Mouse (Mus musculus): Measurements from ENCODE around the gene Tmem50a. TPM values are rescaled to one million over a fixed set of nuclear protein-coding genes. Genes with fewer than 3 reads are reported as not detected.
A peak's percentile ranks its signal among the peaks of the same experiment; 100 is the strongest.

Tmem50a gene
- polyA plus RNA-seq, 1 experiment from 2014 or later, result 152 TPM

DNA sequence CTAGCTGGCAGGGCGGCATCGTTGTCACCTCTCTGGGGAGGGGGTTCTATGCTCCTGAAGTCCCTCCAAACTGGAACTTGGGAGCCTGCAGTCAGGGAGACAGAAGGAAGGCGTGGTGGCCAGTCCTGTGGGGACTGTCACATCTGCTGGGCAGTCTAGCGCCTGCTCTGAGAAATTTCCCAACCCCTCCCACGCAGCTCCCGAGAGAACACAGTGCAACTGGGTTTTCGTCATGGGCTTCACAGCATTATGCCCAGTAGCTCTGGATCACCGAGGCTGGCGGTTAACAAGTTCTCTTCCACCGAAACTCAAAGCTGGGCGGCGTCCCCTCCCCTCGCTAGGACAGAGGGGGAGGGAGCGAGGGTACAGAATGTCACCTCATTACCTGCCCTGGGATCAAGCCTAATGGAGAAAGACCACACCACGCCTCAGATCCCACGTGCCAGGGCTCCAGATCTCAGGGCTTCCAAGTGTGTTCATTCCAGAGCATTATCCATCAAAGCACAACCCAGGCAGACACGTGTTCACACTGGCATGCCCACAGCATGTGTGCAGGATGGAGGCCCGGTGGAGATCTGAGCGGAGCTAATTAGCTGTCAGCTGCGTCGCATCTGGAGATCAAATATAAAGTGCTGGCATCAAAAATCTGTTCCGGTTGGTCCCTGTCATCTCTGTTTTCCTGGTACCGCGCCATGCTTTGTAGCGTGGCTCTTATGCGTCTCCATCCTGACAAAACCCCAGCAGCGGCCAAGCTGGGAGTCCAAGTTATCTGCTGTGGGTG, 29.1 kb upstream of the Tmem50a start:
- H3K4me1 ChIP-seq (replicated peaks; ENCODE audit: control insufficient read depth, insufficient read depth, low read length), result no peaks in the 10 kb centered on the region
- no peak overlapping the region for H3K4me3 ChIP-seq (ENCODE audit: low read depth, low read length)
- no peak for ATAC-seq (replicated peaks; ENCODE audit: low FRiP score, low TSS enrichment, low read depth)
- no peak for DNase-seq (ENCODE audit: low spot score)
- H3K4me2 ChIP-seq (ENCODE audit: low read length), result no peak overlapping the region
- WGBS, result 46% methylated on average over 27 of the region's 27 CpGs
- H3K9ac ChIP-seq (ENCODE audit: low read length), result no peak overlapping the region
- no peaks in the 10 kb centered on the region for H3K9me3 ChIP-seq (ENCODE audit: control insufficient read depth, low read length)
- H3K27ac ChIP-seq (ENCODE audit: low read depth), result no peak overlapping the region
- H3K36me3 ChIP-seq (ENCODE audit: control insufficient read depth, insufficient read depth, low read length), result no peaks in the 10 kb centered on the region
- H3K27me3 ChIP-seq (replicated peaks; ENCODE audit: control insufficient read depth, insufficient read depth, low read length), result peaks cover 11% of the 10 kb centered on the region; the same call in 1 of the 2 replicates

GRCm38 (mm10) chr4:134939900-134940299, 25.1 kb upstream of the Tmem50a start:
- Histone ChIP-seq H3K4me1 (replicated peaks; ENCODE audit: control insufficient read depth, insufficient read depth, low read length) (peaks cover 4% of the 10 kb centered on the region; the same call in 1 of the 2 replicates), H3K27me3 (replicated peaks; ENCODE audit: control insufficient read depth, insufficient read depth, low read length) (peaks cover 11% of the 10 kb centered on the region; the same call in 1 of the 2 replicates), H3K9ac (ENCODE audit: low read length) (no peak overlapping the region), H3K27ac (ENCODE audit: low read depth) (no peak overlapping the region), H3K4me2 (ENCODE audit: low read length) (peak overlapping the region; percentile 20; the same call in 1 of the 2 replicates), H3K9me3 (ENCODE audit: control insufficient read depth, low read length) (no peaks in the 10 kb centered on the region), H3K36me3 (ENCODE audit: control insufficient read depth, insufficient read depth, low read length) (peaks cover 27% of the 10 kb centered on the region), H3K4me3 (ENCODE audit: low read depth, low read length) (no peak overlapping the region)
- no peak for DNase-seq (ENCODE audit: low spot score)
- no peak for ATAC-seq (replicated peaks; ENCODE audit: low FRiP score, low TSS enrichment, low read depth)
- WGBS, result 61% methylated on average over 9 of the region's 9 CpGs

DNA sequence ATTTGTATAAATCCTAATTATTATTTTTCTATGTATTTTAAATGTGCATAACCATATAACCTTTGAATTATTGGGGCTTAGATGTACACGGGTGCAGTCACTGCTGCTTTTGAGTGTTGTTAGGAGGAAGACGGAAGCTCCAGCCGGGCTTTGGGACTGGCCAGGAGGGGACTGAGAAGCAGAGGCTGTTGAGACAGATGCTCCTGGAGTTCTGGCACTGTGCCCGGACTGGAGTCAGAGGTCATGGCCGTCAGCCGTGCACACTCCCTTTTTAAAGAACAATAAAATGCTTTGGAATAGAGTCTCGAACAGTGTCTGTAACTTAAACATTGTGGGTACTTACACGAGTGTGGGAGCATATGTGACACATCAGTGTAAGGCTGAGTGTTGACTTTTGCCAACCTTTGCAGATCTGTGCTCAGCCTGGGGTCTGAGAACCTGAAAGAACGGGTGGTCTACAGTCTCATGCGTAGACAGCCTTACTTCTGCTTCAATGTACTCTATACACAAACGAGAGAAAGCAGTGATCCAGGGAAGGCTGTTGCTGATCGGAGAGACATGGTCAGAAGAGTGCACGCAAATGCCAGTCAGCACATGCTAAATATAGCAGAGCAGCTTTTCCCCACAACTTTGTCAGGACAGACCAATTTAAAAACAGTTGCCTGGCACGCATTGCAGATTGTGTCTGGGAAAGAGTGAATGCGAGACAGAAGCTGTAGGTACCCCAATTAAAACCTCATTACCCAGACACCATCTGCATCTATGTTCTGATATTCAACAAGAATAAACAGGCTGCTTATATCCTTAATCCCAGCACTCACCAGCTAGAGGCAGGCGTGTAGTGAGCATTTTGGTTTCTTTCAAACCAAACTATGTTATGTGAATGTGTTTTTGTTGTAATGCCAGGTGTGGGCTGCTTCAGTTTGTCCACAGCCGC, 22.7 kb upstream of the Tmem50a start:
- DNase-seq (ENCODE audit: low spot score), result no peak
- no peak for ATAC-seq (replicated peaks; ENCODE audit: low FRiP score, low TSS enrichment, low read depth)
- no peak overlapping the region for H3K27ac ChIP-seq (ENCODE audit: low read depth)
- peaks cover 4% of the 10 kb centered on the region; the same call in 1 of the 2 replicates for H3K4me1 ChIP-seq (replicated peaks; ENCODE audit: control insufficient read depth, insufficient read depth, low read length)
- H3K9me3 ChIP-seq (ENCODE audit: control insufficient read depth, low read length), result no peaks in the 10 kb centered on the region
- H3K4me2 ChIP-seq (ENCODE audit: low read length), result no peak overlapping the region
- 0 out of 2 replicates have a peak, but pooled peaks cover 2% of the 10 kb centered on the region for H3K27me3 ChIP-seq (replicated peaks; ENCODE audit: control insufficient read depth, insufficient read depth, low read length)
- peaks cover 48% of the 10 kb centered on the region for H3K36me3 ChIP-seq (ENCODE audit: control insufficient read depth, insufficient read depth, low read length)
- 48% methylated on average over 17 of the region's 17 CpGs for WGBS
- no peak overlapping the region for H3K4me3 ChIP-seq (ENCODE audit: low read depth, low read length)
- H3K9ac ChIP-seq (ENCODE audit: low read length), result no peak overlapping the region

DNA sequence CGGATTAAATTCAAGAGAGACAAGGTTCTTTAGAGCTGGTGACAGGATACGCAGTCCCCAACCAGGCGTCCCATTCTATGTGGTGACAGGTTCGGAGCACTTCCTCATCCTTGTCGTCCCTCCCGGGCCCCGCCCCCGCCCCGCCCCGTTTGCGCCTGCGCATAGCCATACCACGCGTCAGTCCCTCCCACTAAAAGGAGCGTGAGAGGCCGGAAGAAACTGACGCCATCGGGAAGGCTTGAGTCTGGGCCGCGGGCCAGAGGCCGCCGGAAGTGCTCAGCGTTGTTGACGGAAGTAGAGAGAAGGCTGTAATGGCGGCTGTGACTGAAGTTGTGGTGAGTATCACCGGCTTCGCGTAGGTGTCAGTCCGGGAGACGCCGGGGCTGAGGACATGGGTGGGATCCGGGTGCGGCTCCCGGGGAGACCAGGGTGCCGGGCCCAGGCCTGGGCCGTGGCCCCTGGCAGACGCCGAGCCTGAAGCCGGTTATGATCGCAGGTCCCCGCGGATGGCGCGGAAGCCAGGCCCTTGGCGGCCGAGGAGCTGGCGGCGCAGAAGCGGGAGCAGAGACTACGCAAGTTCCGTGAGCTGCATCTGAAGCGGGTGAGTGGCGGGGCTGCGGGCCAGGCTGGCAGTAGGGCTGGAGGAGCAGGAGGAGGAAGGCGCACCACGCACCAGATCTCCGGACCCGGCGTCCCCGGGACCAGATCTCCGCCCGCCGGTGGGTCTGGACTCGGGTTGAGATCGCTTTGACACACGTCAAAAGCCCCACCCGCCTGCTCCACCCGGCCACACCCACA, 16.1 kb upstream of the Tmem50a start, which contains the start of gene Syf2:
Gene Syf2, plus strand, starts transcription at position 215 of the 798 bp plus-strand sequence.
- peaks cover 65% of the 10 kb centered on the region for H3K36me3 ChIP-seq (ENCODE audit: control insufficient read depth, insufficient read depth, low read length)
- no peaks in the 10 kb centered on the region for H3K9me3 ChIP-seq (ENCODE audit: control insufficient read depth, low read length)
- under 1% methylated on average over 64 of the region's 68 CpGs for WGBS
- H3K9ac ChIP-seq (ENCODE audit: low read length), result peak within 1 kb of the TSS; percentile 71
- ATAC-seq (replicated peaks; ENCODE audit: low FRiP score, low TSS enrichment, low read depth), result peak; percentile 95
- H3K27ac ChIP-seq (ENCODE audit: low read depth), result peak within 1 kb of the TSS; percentile 65
- H3K4me1 ChIP-seq (replicated peaks; ENCODE audit: control insufficient read depth, insufficient read depth, low read length), result peaks cover 12% of the 10 kb centered on the region
- no peaks in the 10 kb centered on the region for H3K27me3 ChIP-seq (replicated peaks; ENCODE audit: control insufficient read depth, insufficient read depth, low read length)
- peak within 1 kb of the TSS; percentile 98 for H3K4me3 ChIP-seq (ENCODE audit: low read depth, low read length)
- peak; percentile 95 for DNase-seq (ENCODE audit: low spot score)
- H3K4me2 ChIP-seq (ENCODE audit: low read length), result peak within 1 kb of the TSS; percentile 96

DNA sequence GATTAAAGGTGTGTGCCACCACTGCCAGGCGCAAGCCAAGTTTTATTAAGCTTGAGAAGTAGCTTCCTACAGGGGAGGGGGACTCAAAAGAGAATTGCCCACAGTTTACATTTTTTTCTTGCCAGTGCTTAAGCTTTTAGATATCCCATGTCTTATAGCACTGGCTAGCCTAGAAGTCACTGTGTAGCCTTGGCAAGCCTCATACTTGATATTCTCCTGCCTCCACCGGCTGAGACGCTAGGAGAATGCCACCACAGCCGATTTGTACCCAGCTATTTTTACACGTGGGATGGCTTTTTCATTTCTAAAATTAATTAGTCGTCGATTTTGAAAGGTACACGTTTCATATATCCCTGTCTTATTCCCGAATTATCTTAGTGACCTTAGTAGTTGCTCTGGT, 15.4 kb upstream of the Tmem50a start:
- DNase-seq (ENCODE audit: low spot score), result no peak
- ATAC-seq (replicated peaks; ENCODE audit: low FRiP score, low TSS enrichment, low read depth), result peak; percentile 4; the same call in 1 of the 2 replicates
- Histone ChIP-seq H3K27ac (ENCODE audit: low read depth) (no peak overlapping the region), H3K4me2 (ENCODE audit: low read length) (peak overlapping the region; percentile 96), H3K27me3 (replicated peaks; ENCODE audit: control insufficient read depth, insufficient read depth, low read length) (no peaks in the 10 kb centered on the region), H3K9ac (ENCODE audit: low read length) (0 out of 2 replicates have a peak overlapping the region, but pooled peaks have one; percentile 27), H3K4me3 (ENCODE audit: low read depth, low read length) (peak overlapping the region; percentile 98), H3K4me1 (replicated peaks; ENCODE audit: control insufficient read depth, insufficient read depth, low read length) (peaks cover 19% of the 10 kb centered on the region), H3K36me3 (ENCODE audit: control insufficient read depth, insufficient read depth, low read length) (peaks cover 65% of the 10 kb centered on the region), H3K9me3 (ENCODE audit: control insufficient read depth, low read length) (no peaks in the 10 kb centered on the region)
- WGBS, result 28% methylated on average over 9 of the region's 9 CpGs

DNA sequence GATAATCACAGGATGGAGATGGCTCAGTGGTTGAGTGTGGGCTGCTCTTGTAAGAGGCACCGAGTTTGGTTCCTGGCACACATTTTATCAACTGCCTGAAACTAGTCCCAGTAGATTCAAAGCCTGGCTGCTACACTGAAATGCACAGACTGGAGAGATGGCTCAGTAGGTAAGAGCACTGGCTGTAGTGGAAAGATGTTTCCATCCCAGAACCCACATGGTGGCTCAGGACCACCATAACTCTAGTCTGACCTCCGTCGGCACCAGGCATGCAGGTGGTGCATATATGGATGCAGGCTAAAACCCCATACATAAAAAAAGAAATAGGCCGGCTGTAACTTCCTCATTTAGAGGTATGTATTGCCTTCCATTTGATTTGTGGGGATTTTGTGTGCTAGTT, 14.7 kb upstream of the Tmem50a start:
- no peak overlapping the region for H3K4me3 ChIP-seq (ENCODE audit: low read depth, low read length)
- no peak overlapping the region for H3K27ac ChIP-seq (ENCODE audit: low read depth)
- DNase-seq (ENCODE audit: low spot score) (no peak), ATAC-seq (replicated peaks; ENCODE audit: low FRiP score, low TSS enrichment, low read depth) (no peak)
- no peak overlapping the region for H3K4me2 ChIP-seq (ENCODE audit: low read length)
- no peaks in the 10 kb centered on the region for H3K9me3 ChIP-seq (ENCODE audit: control insufficient read depth, low read length)
- no peak overlapping the region for H3K9ac ChIP-seq (ENCODE audit: low read length)
- WGBS, result 71% methylated on average over 4 of the region's 4 CpGs
- no peaks in the 10 kb centered on the region for H3K27me3 ChIP-seq (replicated peaks; ENCODE audit: control insufficient read depth, insufficient read depth, low read length)
- peaks cover 21% of the 10 kb centered on the region for H3K4me1 ChIP-seq (replicated peaks; ENCODE audit: control insufficient read depth, insufficient read depth, low read length)
- H3K36me3 ChIP-seq (ENCODE audit: control insufficient read depth, insufficient read depth, low read length), result peaks cover 63% of the 10 kb centered on the region

DNA sequence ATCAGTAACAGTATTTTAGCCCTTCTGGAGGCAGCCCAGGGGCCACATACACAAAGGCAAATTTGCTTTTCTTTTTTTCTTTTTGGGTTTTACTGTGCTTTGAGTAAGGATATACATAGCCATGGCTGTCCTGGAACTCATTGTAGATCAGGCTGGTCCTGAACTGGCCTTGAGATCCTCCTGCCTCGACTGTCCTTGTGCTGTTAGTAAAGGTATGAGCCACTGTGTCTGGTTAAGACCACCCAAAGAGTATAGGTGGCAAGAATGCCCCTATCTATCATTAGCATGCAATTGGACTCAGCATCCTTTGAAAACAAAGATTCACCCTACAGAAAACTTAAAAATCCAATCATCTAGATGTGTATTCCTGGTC, 13.6 kb upstream of the Tmem50a start:
- H3K27me3 ChIP-seq (replicated peaks; ENCODE audit: control insufficient read depth, insufficient read depth, low read length), result no peaks in the 10 kb centered on the region
- H3K4me3 ChIP-seq (ENCODE audit: low read depth, low read length), result no peak overlapping the region
- H3K36me3 ChIP-seq (ENCODE audit: control insufficient read depth, insufficient read depth, low read length), result peaks cover 55% of the 10 kb centered on the region
- H3K9me3 ChIP-seq (ENCODE audit: control insufficient read depth, low read length), result no peaks in the 10 kb centered on the region
- H3K4me1 ChIP-seq (replicated peaks; ENCODE audit: control insufficient read depth, insufficient read depth, low read length), result peaks cover 21% of the 10 kb centered on the region
- no peak for DNase-seq (ENCODE audit: low spot score)
- WGBS, result 70% methylated on average over 1 of the region's 1 CpGs
- no peak overlapping the region for H3K4me2 ChIP-seq (ENCODE audit: low read length)
- no peak for ATAC-seq (replicated peaks; ENCODE audit: low FRiP score, low TSS enrichment, low read depth)
- H3K9ac ChIP-seq (ENCODE audit: low read length), result no peak overlapping the region
- H3K27ac ChIP-seq (ENCODE audit: low read depth), result no peak overlapping the region

Measured in intestine, embryonic 14.5 days (tissue).